Mouse (Mus musculus) gastrocnemius, adult 18-20 months (tissue): ENCODE measurements around the gene Depdc5. TPM values are rescaled to one million over a fixed set of nuclear protein-coding genes. Genes with fewer than 3 reads are reported as not detected.

Experiments used
- DNase-seq: peaks from one replicate; pipeline ENCODE4 v3.0.0; 2021; ENCODE audit warnings: low spot score
- total RNA-seq, 2 experiments: library from RNA; stranded (reverse); gene quantifications; 2 replicates each; pipeline ENCODE4 v1.2.3; 2021

Depdc5 gene
- total RNA-seq, 2 experiments from 2014 or later: 13.0 to 14.1 TPM

DNA sequence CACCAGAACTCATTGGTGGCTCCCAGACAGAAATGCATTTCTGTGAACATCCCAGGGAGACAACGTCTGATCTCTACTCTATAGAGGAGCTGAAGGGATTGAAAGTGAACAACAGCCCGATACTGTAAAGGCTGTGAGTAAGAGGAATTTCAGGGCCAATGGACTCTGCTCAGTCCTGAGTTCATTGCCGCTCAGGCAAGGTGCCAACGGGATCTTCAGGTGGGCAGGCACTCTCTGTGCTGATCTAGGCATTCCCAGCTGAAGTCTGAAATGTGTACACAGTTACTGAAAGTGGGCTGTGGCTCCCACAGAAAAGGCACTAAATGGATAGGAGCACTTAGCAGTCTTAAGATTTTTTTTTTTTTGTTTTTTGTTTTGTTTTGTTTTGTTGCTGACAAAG lies 135.3 kb downstream of the Depdc5 start:
- DNase-seq: no peak

DNA sequence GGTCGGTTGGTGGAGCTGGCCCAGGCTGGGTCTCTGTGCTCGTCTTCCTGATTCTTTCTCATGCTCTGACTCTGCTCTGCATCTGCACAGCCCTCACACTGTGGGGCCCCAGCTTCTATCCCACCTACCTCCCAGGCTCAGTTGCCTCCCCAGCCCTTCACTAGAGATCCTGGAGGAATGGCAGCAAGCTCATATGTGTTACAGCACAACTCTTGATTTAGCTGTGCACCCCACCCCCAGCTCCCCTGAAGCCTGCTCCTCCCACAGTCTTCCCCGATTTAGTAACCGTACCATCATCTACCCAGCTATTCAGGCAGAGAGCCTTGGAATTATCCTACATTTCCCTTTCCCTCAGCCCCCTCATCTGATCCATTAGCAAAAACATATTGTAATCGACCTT lies 137.6 kb downstream of the Depdc5 start:
- no peak for DNase-seq

- DNase-seq: no peak
Measured at GRCm38 (mm10) chr5:33002781-33003180, 139.3 kb downstream of the Depdc5 start.

- no peak for DNase-seq
Measured at GRCm38 (mm10) chr5:33003500-33003899, 140.0 kb downstream of the Depdc5 start.

- no peak for DNase-seq
Measured at GRCm38 (mm10) chr5:33004110-33004509, 140.6 kb downstream of the Depdc5 start.

DNA sequence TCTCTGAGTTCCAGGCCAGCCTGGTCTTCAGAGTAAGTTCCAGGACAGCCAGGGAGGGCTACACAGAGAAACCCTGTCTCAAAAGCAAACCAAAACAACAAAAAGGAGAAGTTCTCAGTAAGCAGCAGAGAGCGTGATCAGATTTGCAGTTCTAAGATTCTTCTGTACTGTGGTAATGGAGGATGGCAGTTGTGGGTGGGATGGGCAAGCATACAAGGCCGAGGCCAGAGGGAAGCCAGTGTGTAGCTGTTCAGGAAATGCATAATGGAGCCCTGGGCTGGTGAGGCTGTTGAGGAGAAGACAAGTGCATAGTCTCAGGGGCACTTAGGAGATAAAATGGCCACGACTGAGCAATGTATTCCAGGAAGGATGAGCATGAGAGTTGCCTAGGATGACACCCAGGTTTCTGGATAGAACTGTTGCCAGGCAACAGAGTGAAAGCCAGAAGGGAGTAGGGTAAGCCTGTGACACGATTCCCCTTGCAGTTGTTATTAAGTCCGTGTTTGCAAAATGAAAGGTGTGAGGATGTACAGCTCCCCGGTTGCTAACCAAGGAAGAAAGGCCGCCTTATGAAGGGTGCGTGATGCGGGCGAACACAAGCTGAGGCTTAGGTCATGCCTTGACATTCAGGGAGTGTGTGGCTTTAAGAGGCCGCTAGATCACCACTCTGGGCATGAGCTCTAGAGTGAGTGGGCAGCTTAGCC lies 142.1 kb downstream of the Depdc5 start:
- DNase-seq: no peak

- DNase-seq: no peak
Measured at GRCm38 (mm10) chr5:33006670-33007069, 143.2 kb downstream of the Depdc5 start.

DNA sequence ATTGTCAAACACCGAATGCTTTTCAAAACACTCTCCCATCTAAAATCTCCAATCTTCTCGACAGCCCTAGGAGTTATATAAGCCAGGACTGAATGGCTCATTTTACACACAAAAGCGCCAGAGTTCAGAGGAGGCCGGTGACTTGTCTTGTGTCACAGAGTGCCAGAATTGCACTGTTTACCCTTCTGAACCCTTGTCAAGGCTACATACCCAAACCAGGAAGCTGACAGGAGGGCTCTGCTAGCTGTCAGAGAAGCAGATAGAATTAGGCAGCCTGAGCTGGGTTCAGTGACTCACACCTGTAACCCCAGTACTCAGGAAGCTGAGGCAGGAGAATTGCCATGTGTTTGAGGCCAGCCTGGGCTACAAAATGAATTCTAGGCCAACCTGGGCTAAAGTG lies 143.9 kb downstream of the Depdc5 start:
- DNase-seq: no peak

- DNase-seq: no peak
Measured at GRCm38 (mm10) chr5:33009301-33009700, 145.8 kb downstream of the Depdc5 start.

DNA sequence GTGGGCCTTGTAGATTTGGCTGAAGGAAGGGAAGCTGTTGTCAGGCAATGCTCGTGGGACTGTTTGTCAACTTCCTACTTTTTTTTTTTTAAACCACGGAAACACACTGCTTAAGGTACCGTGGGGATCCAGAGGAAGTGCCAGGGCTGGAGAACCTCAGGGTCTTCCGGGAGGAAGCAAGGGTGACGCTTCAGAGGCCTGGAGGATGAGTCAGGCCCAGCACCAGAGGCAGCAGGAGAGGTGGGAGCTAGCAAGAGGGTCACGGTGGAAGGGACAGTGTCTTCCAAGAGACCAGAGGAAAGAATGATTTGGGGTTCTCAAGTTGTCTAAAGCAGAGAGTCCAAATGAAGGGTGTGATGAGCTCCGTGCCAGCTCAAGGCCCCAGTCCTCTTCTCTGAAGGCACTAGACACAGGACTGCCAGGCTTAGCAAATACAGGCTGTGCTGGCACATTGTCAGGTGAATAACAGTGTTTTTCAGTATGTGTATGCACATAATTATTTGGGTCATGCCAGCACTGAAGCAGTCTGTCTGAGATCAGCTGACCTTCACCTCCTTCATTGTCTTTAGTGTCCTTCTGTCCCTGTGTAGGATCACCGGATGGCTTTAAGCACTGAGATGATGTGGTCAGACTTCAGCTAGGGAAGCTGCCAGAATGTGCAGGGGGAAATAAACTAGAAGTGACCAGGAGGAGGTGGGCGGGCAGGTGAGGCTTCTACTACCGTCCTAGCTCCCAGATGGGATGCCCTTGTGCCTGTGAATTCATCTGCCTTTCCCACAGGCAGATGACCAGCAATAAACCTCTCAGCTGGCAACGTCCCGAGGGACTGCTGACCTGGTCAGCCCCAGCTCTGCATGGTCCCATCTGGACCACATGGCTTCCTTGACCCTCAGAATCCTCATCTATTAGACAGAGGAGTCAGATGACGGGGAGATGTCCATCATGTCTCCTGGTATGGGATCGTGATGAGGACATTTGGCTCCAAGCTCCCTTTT lies 146.6 kb downstream of the Depdc5 start:
- no peak for DNase-seq

GRCm38 (mm10) chr5:33011132-33012106 lies 147.9 kb downstream of the Depdc5 start:
- no peak for DNase-seq

GRCm38 (mm10) chr5:33014096-33014495 lies 150.6 kb downstream of the Depdc5 start:
- DNase-seq: no peak

DNA sequence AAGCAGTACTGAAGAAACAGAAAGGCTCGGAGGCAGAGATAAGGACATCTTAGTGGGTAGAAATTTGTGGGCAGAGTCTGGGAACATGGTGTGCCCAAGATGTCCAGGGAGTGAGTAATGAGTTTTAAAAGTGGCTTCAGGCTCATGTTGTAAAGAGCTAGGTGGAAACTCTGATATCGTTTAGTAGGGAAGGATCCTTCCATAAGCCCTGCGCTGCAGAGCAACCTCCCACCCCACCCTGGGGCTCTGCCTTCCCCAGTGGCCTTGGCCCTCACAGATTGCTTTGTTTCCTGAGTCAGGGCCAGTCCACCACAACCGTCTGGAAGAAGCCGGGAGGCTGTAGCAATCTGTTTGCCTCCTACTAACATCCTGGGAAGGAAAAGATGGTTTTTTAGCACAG lies 152.1 kb downstream of the Depdc5 start:
- no peak for DNase-seq

DNA sequence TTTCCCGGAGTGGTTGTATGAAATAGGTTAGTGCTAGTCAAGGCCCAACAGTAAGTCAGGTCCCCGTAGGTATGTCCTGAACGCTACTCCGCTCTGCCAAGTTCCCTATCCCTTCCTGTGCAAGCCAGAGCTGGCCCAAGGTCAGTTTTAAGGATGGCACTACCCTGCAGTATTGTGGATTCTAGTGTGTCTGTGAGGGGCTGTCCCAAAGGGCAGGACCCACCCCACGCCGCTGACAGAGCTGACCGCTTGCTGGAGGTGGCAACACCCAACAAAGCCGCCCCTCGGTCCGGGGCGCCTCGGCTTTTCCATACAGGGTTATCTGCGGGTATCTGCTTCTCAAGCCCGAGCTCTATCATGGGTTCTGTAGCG lies 154.7 kb downstream of the Depdc5 start:
- DNase-seq: no peak

- DNase-seq: peak; percentile 97
Measured at GRCm38 (mm10) chr5:33018561-33019425, 155.3 kb downstream of the Depdc5 start, which contains the start of gene Ywhah. Gene Ywhah, plus strand, starts transcription at chr5:33018816.

GRCm38 (mm10) chr5:33019426-33019821 lies 155.9 kb downstream of the Depdc5 start:
- no peak for DNase-seq

- no peak for DNase-seq
Measured at GRCm38 (mm10) chr5:33021622-33022021, 158.1 kb downstream of the Depdc5 start.

- no peak for DNase-seq
Measured at GRCm38 (mm10) chr5:33023337-33023736, 159.8 kb downstream of the Depdc5 start.

GRCm38 (mm10) chr5:33024474-33024873 lies 161.0 kb downstream of the Depdc5 start:
- no peak for DNase-seq

DNA sequence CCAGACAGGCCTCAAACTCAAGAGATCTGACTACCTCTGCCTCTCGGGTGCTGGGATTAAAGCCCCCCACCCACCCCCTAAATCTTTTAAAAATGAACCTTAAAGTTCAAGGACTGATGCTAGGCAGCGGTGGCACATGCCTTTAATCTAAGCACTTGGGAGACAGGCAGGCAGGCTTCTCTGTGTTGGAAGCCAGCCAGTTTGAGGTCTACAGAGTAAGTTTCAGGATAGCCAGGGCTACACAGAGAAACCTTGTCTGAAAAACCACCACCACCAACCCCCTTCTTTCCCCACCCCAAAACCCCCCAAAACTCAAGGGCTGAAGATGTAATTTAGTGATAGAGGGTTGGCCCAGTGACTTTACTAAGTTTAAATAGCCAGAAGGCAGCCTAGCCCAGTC lies 165.2 kb downstream of the Depdc5 start:
- DNase-seq: no peak
